Mouse (Mus musculus) brain, embryonic 14.5 days (tissue): ENCODE data around the gene Gatd1.

Experiments
- CTCF ChIP-seq: fragments of 200-500 bp; IDR thresholded peaks from 2 replicates; pipeline ENCODE4 v1.5.1; 2012; ENCODE audit warnings: inconsistent platforms, mild to moderate bottlenecking, moderate library complexity, borderline replicate concordance; ENCODE audit not compliant: insufficient read depth, insufficient read length; ENCODE audit errors: extremely low read depth
- POLR2A ChIP-seq: fragments of 200-500 bp; IDR thresholded peaks from 2 replicates; pipeline ENCODE4 v1.6.1; 2012; ENCODE audit warnings: mild to moderate bottlenecking, inconsistent platforms, borderline replicate concordance; ENCODE audit not compliant: poor library complexity, insufficient read depth, insufficient read length, severe bottlenecking; ENCODE audit errors: extremely low read depth

- TF ChIP-seq CTCF (no peak), POLR2A (peak; percentile 83)
These were observed 33.4 kb upstream of the Gatd1 start, which contains the start of gene Rplp2 for GRCm38 (mm10) chr7:141447110-141447991.
